Mouse (Mus musculus) heart, adult 2 months (tissue): Measurements from ENCODE around the gene Il1r2.

Experiments
- EP300 ChIP-seq: fragments of 200-500 bp; IDR thresholded peaks from 2 replicates; pipeline ENCODE4 v1.6.1; 2011; ENCODE audit warnings: low read depth, low read length, control low read depth; ENCODE audit not compliant: insufficient read depth
- POLR2A ChIP-seq: fragments of 200-500 bp; IDR thresholded peaks from 2 replicates; pipeline ENCODE4 v1.6.1; 2011; ENCODE audit warnings: mild to moderate bottlenecking, low read depth, low read length, control low read depth; ENCODE audit not compliant: insufficient read depth

GRCm38 (mm10) chr1:40131631-40132030, 57.8 kb downstream of the Il1r2 start:
- TF ChIP-seq EP300 (no peak), POLR2A (no peak)
